Mouse (Mus musculus) stomach, embryonic 14.5 days (tissue): ENCODE results near the gene Cd47. TPM values are rescaled to one million over a fixed set of nuclear protein-coding genes. Genes with fewer than 3 reads are reported as not detected.

Source experiments
- ATAC-seq: fragments of 200-750 bp; cut with Nextera tagmentation; 2 replicates; pipeline ENCODE4 v1.8.0; 2017; ENCODE audit warnings: low read depth, moderate TSS enrichment; ENCODE audit not compliant: insufficient number of reproducible peaks, insufficient read depth, low FRiP score
- H3K27ac ChIP-seq: fragments of 300-500 bp; sonication (generic); 2 replicates; pipeline ENCODE4 v1.5.1; 2014; ENCODE audit warnings: mild to moderate bottlenecking, low read length, moderate library complexity, mixed read lengths
- H3K27me3 ChIP-seq: fragments of 300-500 bp; sonication (generic); 2 replicates; pipeline ENCODE4 v1.6.1; 2014; ENCODE audit warnings: low read length, control low read depth, mixed read lengths; ENCODE audit not compliant: control insufficient read depth, insufficient read depth
- H3K36me3 ChIP-seq: fragments of 300-500 bp; sonication (generic); 2 replicates; pipeline ENCODE4 v1.6.1; 2014; ENCODE audit warnings: mild to moderate bottlenecking, control low read depth, low read length, moderate library complexity, mixed read lengths; ENCODE audit not compliant: control insufficient read depth, insufficient read depth
- H3K4me1 ChIP-seq: fragments of 300-500 bp; sonication (generic); 2 replicates; pipeline ENCODE4 v1.6.1; 2014; ENCODE audit warnings: low read length, control low read depth, mixed read lengths; ENCODE audit not compliant: control insufficient read depth, insufficient read depth
- H3K4me2 ChIP-seq: fragments of 300-500 bp; sonication (generic); replicated peaks from 2 replicates; pipeline ENCODE4 v1.6.1; 2014; ENCODE audit warnings: low read depth, low read length, control low read depth
- H3K4me3 ChIP-seq: fragments of 300-500 bp; sonication (generic); 2 replicates; pipeline ENCODE4 v1.5.1; 2014; ENCODE audit warnings: low read depth, low read length, control low read depth
- H3K9ac ChIP-seq: fragments of 300-500 bp; sonication (generic); replicated peaks from 2 replicates; pipeline ENCODE4 v1.6.1; 2014; ENCODE audit warnings: low read depth, mild to moderate bottlenecking, control low read depth, low read length, moderate library complexity, mixed read lengths
- H3K9me3 ChIP-seq: fragments of 300-500 bp; sonication (generic); 2 replicates; pipeline ENCODE4 v1.6.1; 2016; ENCODE audit warnings: low read depth, low read length, control low read depth; ENCODE audit not compliant: control insufficient read depth
- WGBS: fragments of 180-500 bp; shearing (Covaris S2); extraction: QIAGEN DNeasy Blood & Tissue Kit; methylation state at CpG from one replicate; pipeline ENCODE4 v1.1.7; 2014; 5-methylcytosine and 5-hydroxymethylcytosine counted together
- polyA plus RNA-seq: library from polyadenylated mRNA; unstranded; fragments of >200 nt; fragmentation: Nextera tagmentation; extraction: Ambion mirVana; gene quantifications from 2 replicates; pipeline ENCODE4 v1.2.1, GENCODE M21; 2014

Cd47 gene
- polyA plus RNA-seq, 1 experiment from 2014 or later = 66.8 TPM

DNA sequence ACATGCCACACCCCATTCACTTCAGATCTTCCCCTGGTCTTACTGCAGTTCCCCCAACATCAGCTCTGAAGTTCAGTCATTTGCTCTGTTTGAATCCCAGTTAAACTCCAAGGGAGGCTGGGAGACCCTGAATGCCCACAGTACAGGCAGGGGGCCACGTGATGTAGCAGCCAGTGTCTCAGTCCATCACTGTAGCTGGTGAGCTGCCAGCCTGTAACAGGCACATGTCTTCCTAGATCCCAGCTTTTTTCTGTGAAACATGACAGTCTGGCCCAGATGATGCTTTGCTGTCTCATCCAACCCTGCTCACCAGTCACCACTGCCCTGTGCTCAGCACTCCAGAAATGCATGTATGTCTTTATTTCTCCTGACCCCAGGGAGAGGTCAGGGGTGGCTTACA is 124.6 kb downstream of the Cd47 start:
- H3K9ac ChIP-seq = no peak overlapping the region
- 78% methylated on average over 1 of the region's 1 CpGs for WGBS
- no peaks in the 10 kb centered on the region for H3K9me3 ChIP-seq
- H3K4me2 ChIP-seq = no peak overlapping the region
- H3K4me3 ChIP-seq = no peak overlapping the region
- no peak overlapping the region for H3K27ac ChIP-seq
- H3K27me3 ChIP-seq = no peaks in the 10 kb centered on the region
- no peaks in the 10 kb centered on the region for H3K4me1 ChIP-seq
- no peaks in the 10 kb centered on the region for H3K36me3 ChIP-seq
- ATAC-seq = no peak

DNA sequence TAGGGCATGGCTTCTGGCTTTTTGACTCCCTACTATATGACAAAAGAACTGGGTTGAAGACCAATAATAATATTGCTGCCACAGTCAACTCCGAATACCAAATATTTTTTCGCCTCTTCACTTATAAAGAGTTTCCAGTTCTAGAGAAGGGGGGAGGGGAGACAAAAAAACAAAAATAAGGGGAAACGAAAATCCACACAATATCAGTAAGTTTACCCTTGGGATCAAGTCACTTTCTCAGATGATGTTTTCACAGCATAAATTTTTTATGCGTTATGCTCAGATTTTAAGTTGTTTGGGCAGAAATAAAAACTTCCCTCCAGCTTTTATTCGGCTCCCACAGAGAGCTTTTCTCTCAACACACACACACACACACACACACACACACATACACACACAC is 132.9 kb downstream of the Cd47 start:
- no peaks in the 10 kb centered on the region for H3K27me3 ChIP-seq
- H3K4me2 ChIP-seq = no peak overlapping the region
- no peak overlapping the region for H3K27ac ChIP-seq
- H3K9me3 ChIP-seq = no peaks in the 10 kb centered on the region
- H3K36me3 ChIP-seq = no peaks in the 10 kb centered on the region
- peaks cover 8% of the 10 kb centered on the region; the same call in 1 of the 2 replicates for H3K4me1 ChIP-seq
- 77% methylated on average over 5 of the region's 5 CpGs for WGBS
- no peak overlapping the region for H3K9ac ChIP-seq
- ATAC-seq = no peak
- no peak overlapping the region for H3K4me3 ChIP-seq

DNA sequence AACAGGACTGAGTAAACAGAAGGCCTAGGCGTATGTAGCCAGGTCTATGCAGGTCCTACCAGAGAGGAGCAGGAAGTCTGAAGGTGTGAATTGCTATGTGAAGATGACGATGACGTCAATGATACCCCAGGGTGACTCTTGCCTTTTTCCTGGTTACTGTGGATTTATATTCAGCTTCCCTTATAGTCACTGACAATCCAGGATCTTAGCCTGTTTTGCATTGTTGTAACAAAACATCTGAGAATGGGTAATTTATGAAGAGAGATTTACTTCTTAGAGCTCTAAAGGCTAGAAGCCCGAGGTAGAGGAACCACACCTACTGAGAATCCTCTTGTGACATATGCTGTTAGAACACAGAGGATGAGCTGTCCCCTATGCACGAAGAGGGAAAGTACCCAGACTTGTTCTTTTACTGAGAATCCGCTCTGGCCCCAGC is 135.7 kb downstream of the Cd47 start:
- no peak for ATAC-seq
- no peak overlapping the region for H3K4me2 ChIP-seq
- H3K27ac ChIP-seq = no peak overlapping the region
- no peaks in the 10 kb centered on the region for H3K27me3 ChIP-seq
- no peak overlapping the region for H3K9ac ChIP-seq
- 80% methylated on average over 6 of the region's 6 CpGs for WGBS
- H3K4me3 ChIP-seq = no peak overlapping the region
- no peaks in the 10 kb centered on the region for H3K36me3 ChIP-seq
- H3K4me1 ChIP-seq = peaks cover 8% of the 10 kb centered on the region; the same call in 1 of the 2 replicates
- no peaks in the 10 kb centered on the region for H3K9me3 ChIP-seq

DNA sequence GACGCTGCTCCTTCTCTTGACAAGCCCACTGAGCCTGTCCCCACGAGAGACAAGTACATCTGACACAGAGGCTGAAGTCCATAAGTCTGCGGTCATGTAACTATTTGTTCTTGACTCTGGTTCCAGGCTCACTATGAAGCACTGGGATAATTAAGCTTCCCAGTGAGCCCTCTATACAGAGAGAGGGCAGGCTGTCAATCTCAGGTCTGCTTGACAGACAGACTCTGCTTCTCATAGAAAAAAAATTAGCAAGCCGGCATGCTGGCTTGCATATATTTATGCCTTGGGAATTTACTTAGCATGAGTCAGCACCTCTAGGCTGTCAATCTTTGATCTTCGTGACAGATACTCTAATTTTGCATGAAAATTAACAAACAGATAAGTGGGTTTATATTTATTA is 136.5 kb downstream of the Cd47 start:
- no peaks in the 10 kb centered on the region for H3K9me3 ChIP-seq
- no peak overlapping the region for H3K27ac ChIP-seq
- 60% methylated on average over 5 of the region's 5 CpGs for WGBS
- no peak for ATAC-seq
- no peak overlapping the region for H3K4me2 ChIP-seq
- no peak overlapping the region for H3K9ac ChIP-seq
- H3K27me3 ChIP-seq = no peaks in the 10 kb centered on the region
- H3K4me1 ChIP-seq = peaks cover 8% of the 10 kb centered on the region; the same call in 1 of the 2 replicates
- H3K36me3 ChIP-seq = no peaks in the 10 kb centered on the region
- H3K4me3 ChIP-seq = no peak overlapping the region

DNA sequence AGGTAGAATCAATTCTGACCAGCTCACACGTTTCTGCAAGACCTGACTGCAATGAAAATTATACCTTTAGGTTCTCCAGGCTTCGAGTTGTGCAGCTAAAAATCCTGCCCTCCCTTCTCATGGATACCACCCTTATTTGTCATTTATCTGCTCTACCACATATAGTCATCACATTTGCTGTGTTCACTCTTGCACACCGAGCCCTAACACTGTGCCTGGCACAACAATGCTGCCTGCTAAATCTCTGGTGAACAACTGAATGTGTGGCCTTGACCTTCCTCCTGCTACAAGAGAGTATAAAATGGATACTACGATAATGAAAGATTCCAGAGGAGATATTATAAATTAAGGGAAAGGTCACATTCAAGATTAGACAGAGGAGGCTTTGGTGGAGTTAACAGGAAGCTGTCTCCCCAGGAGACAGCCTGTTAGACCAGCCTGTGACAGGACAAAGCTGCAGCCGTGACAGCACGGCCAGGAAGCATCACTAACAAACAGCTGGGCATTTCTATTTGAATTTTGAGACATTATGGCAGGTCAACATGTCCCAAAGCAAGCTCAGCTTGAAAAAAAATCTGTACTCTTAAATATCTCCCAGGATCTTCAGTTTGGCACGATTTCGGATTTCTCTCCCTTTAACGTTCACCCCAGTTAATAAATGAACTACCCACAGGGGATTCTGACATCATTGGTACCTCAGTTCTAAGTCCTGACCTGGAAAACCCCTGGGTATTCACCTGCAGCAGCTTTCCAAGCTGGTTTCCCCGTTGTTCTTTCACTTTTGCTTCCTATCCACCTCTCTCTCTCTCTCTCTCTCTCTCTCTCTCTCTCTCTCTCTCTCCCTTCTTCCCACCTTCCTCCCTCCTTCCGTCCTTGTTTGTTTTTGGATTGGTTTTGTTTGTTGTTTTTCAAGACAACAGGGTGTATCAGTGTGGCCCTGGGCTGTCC is 137.2 kb downstream of the Cd47 start:
- no peak overlapping the region for H3K9ac ChIP-seq
- no peaks in the 10 kb centered on the region for H3K27me3 ChIP-seq
- no peak for ATAC-seq
- H3K9me3 ChIP-seq = no peaks in the 10 kb centered on the region
- no peak overlapping the region for H3K4me3 ChIP-seq
- no peak overlapping the region for H3K4me2 ChIP-seq
- peaks cover 8% of the 10 kb centered on the region; the same call in 1 of the 2 replicates for H3K4me1 ChIP-seq
- H3K36me3 ChIP-seq = no peaks in the 10 kb centered on the region
- 46% methylated on average over 11 of the region's 11 CpGs for WGBS
- no peak overlapping the region for H3K27ac ChIP-seq

DNA sequence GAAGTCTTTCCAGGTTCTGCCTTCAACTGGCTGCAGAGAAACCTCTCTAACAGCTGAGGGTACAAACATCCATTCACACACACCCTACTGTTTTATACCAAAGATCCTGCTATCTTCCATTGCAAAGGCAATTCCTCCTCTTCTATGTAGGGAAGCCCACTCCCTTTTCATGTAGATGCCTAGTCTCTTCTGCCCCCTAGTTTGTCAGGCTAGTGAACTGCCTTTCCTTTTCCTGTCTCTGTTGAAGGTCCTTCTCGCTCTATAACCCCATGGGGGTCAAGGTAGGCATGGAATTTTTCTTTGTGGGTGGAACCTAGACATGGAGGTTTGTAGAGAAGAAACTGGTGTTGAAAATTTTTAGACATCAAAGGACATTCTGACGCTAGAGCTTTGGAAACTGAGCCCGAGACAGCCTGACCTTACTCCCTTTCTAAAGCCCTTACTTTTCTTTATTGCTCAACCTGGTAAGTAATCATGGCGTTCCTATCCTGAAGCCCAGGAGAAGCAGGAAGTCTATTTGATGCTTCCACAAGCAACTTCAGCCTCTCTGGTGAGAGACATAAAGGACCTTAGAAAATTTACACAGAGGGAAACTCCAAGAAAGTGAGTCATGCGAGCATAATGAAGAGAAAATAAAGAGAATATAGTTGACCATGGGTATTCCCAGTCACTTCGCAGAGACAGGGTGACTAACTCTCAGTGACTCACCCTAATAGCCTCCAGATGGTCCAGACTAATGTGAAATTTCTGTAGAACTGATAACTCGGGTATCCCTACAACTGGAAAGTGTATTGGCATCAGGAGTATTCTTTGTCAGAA is 138.4 kb downstream of the Cd47 start:
- no peaks in the 10 kb centered on the region for H3K36me3 ChIP-seq
- whole genome bisulfite sequencing = 83% methylated on average over 7 of the region's 7 CpGs
- no peak overlapping the region for H3K27ac ChIP-seq
- no peak for ATAC-seq
- H3K27me3 ChIP-seq = no peaks in the 10 kb centered on the region
- H3K9ac ChIP-seq = no peak overlapping the region
- peaks cover 8% of the 10 kb centered on the region; the same call in 1 of the 2 replicates for H3K4me1 ChIP-seq
- no peak overlapping the region for H3K4me3 ChIP-seq
- no peaks in the 10 kb centered on the region for H3K9me3 ChIP-seq
- no peak overlapping the region for H3K4me2 ChIP-seq

DNA sequence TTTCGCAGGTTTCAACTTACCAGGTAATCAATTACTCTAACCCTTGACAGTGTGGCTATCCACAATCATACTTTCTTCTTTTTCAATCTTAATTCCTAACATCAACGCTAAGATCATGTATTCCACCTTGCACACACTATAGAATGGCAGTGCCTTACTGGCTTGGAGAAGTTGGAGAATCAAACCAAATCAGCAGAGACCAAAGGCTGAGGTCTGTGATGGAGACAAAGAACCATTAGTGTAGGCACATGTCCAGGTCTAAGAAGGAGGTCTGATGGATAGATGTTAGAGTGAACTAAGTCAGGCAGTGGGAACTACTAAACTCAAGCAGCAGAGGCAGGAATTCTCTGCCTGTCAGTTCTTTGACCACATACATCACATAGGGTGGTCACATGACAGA is 139.0 kb downstream of the Cd47 start:
- no peak overlapping the region for H3K4me3 ChIP-seq
- H3K4me2 ChIP-seq = no peak overlapping the region
- ATAC-seq = no peak
- H3K4me1 ChIP-seq = peaks cover 8% of the 10 kb centered on the region; the same call in 1 of the 2 replicates
- H3K36me3 ChIP-seq = no peaks in the 10 kb centered on the region
- no peak overlapping the region for H3K27ac ChIP-seq
- no peak overlapping the region for H3K9ac ChIP-seq
- H3K9me3 ChIP-seq = no peaks in the 10 kb centered on the region
- no peaks in the 10 kb centered on the region for H3K27me3 ChIP-seq
- 77% methylated on average over 2 of the region's 2 CpGs for WGBS

DNA sequence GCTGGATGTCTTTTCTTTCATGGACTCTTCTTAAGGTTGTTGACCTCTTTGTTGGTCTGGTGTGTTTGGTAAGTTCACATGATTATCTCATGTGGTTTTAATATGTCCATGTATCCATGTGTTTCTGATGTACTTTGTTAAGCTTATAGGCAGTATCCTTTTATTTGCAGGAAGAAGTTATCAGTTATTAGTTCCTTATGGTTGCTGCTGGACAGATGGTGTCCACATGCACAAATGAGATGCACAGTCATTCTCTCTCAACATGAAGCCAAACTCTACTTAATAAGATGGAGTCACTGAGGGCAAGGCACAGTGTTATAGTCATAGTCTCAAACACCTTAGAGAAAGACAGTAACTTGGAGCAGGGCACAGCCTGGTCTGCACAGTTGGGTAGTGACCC is 140.1 kb downstream of the Cd47 start:
- no peak overlapping the region for H3K9ac ChIP-seq
- ATAC-seq = no peak
- H3K27me3 ChIP-seq = no peaks in the 10 kb centered on the region
- no peak overlapping the region for H3K4me2 ChIP-seq
- no peak overlapping the region for H3K27ac ChIP-seq
- H3K4me1 ChIP-seq = peaks cover 8% of the 10 kb centered on the region; the same call in 1 of the 2 replicates
- H3K4me3 ChIP-seq = no peak overlapping the region
- H3K36me3 ChIP-seq = no peaks in the 10 kb centered on the region
- no peaks in the 10 kb centered on the region for H3K9me3 ChIP-seq
